Mouse (Mus musculus) ES-Bruce4 (cell line): ENCODE measurements at regions not wholly inside any gene's neighbourhood (a gene's known extent, or its start where the extent isn't known, plus 50 kb on each side); places are given as distances from the start of the nearest gene placed in this dataset.

ENCODE experiments used
- CTCF ChIP-seq: IDR thresholded peaks from one replicate; pipeline ENCODE4 v1.8.1; 2011; ENCODE audit warnings: low read depth, low read length
- EP300 ChIP-seq: IDR thresholded peaks from 2 replicates; pipeline ENCODE4 v1.6.1; 2011; ENCODE audit warnings: low read depth, low read length; ENCODE audit not compliant: insufficient read depth
- POLR2A ChIP-seq: IDR thresholded peaks from one replicate; pipeline ENCODE4 v1.8.1; 2011; ENCODE audit warnings: low read length; ENCODE audit not compliant: insufficient read depth

DNA sequence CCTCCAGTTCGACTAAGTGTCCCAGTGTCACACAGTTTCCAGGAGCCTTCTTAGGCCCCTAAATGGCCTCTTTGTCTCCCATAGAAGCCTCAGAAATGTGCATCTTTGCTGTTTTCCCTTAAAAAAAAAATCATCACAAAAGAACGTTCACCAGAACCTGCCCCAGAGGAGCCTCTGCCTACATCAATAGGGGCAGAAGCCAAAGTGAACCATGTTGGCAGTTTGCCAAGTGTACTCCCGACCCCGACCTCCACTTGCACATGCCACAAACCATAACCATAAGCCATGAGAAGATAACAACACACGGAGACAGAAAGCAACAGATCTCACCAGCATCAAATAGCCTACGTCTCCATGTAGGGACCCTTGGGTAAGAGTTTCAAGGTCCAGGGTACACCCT is 388.4 kb downstream of the Nedd1 start:
- TF ChIP-seq CTCF = no peak
- TF ChIP-seq POLR2A = no peak
- TF ChIP-seq EP300 = no peak
